Mouse (Mus musculus): ENCODE measurements at regions not wholly inside any gene's neighbourhood (a gene's known extent, or its start where the extent isn't known, plus 50 kb on each side); places are given as distances from the start of the nearest gene placed in this dataset. TPM values are rescaled to one million over a fixed set of nuclear protein-coding genes. Genes with fewer than 3 reads are reported as not detected.

DNA sequence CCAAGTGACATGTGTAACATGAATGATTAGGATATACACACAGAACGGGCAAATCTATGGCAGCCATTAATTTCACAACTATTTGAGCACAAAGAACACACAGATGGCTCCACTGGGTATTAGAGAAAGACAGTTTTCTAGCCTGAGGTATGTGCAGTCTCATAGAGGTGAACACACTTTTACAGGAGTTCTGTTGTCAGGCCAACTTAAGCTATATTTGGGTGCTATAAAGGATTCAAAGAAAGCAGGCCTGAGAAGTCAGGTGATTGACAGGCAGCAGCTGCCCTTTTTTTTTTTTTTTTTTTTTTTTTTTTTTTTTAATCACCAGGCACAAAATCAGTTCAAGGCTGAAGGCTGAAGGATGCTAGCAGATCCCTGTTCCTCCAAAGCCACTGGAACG lies 153.0 kb downstream of the Gm11361 start:
- H3K9ac ChIP-seq = no peak overlapping the region
- 0 out of 2 replicates have a peak overlapping the region, but pooled peaks have one; percentile 30 for H3K27ac ChIP-seq (replicated peaks)
- 24% methylated on average over 2 of the region's 2 CpGs for WGBS
- no peak for ATAC-seq (ENCODE audit: low FRiP score, low read depth)
- no peaks in the 10 kb centered on the region for H3K27me3 ChIP-seq
- H3K36me3 ChIP-seq = no peaks in the 10 kb centered on the region
- H3K4me2 ChIP-seq = no peak overlapping the region
- H3K4me1 ChIP-seq (replicated peaks) = peaks cover 18% of the 10 kb centered on the region
- no peak overlapping the region for H3K4me3 ChIP-seq
- H3K9me3 ChIP-seq = no peaks in the 10 kb centered on the region

GRCm38 (mm10) chr13:28409609-28409902 lies 152.2 kb downstream of the Gm11361 start:
- Histone ChIP-seq H3K4me1 (replicated peaks) (peaks cover 11% of the 10 kb centered on the region), H3K9ac (no peak overlapping the region), H3K4me3 (no peak overlapping the region), H3K36me3 (no peaks in the 10 kb centered on the region), H3K9me3 (no peaks in the 10 kb centered on the region), H3K27me3 (no peaks in the 10 kb centered on the region), H3K27ac (replicated peaks) (peak overlapping the region; percentile 22; the same call in 1 of the 2 replicates), H3K4me2 (no peak overlapping the region)
- 11% methylated on average over 1 of the region's 1 CpGs for WGBS
- no peak for ATAC-seq (ENCODE audit: low FRiP score, low read depth)

- Histone ChIP-seq H3K9ac (no peak overlapping the region), H3K27me3 (no peaks in the 10 kb centered on the region), H3K4me3 (no peak overlapping the region), H3K36me3 (no peaks in the 10 kb centered on the region), H3K9me3 (no peaks in the 10 kb centered on the region), H3K27ac (replicated peaks) (peak overlapping the region; percentile 22; the same call in 1 of the 2 replicates), H3K4me1 (replicated peaks) (peaks cover 11% of the 10 kb centered on the region), H3K4me2 (no peak overlapping the region)
- 15% methylated on average over 7 of the region's 7 CpGs for WGBS
- peak; percentile 68; the same call in 1 of the 2 replicates for ATAC-seq (ENCODE audit: low FRiP score, low read depth)
Measured at GRCm38 (mm10) chr13:28408868-28409608, 151.7 kb downstream of the Gm11361 start.

DNA sequence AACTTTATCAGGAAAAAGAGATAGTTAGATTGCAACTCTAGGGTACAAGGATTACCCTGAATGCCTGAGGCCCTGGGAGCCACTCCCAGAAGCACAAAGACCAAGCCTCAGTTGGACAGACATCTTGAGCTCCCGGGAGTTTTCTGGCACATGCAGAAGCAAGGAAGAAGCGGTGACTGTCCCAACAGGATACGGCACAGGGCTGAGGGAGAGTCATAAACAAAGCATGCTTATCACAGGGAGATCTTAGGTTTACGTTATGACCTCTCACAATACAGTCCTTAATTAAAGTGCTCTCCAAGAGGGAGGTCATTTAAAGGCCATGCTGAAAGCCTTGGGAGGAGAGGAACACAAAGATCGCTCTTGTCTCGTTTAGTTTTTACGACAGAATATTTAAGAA lies 143.1 kb downstream of the Gm11361 start:
- no peak overlapping the region for H3K4me3 ChIP-seq
- no peak for ATAC-seq (ENCODE audit: low FRiP score, low read depth)

More for the DNA sequence above, 143.1 kb downstream of the Gm11361 start:
- no peaks in the 10 kb centered on the region for H3K9me3 ChIP-seq
- H3K9ac ChIP-seq = no peak overlapping the region
- H3K27me3 ChIP-seq = no peaks in the 10 kb centered on the region
- WGBS = 44% methylated on average over 7 of the region's 7 CpGs
- H3K27ac ChIP-seq (replicated peaks) = no peak overlapping the region
- H3K4me2 ChIP-seq = no peak overlapping the region
- no peaks in the 10 kb centered on the region for H3K4me1 ChIP-seq (replicated peaks)
- H3K36me3 ChIP-seq = no peaks in the 10 kb centered on the region

Small RNA genes in the stretch of these regions (microRNA-seq; reads per million reads assigned to microRNA genes)
- gene Mir6368 = not detected

Data from hindbrain, embryonic 15.5 days (tissue).